Mouse (Mus musculus) limb, embryonic 14.5 days (tissue): ENCODE results near the gene Pla2g2d. TPM values are rescaled to one million over a fixed set of nuclear protein-coding genes. Genes with fewer than 3 reads are reported as not detected.

ENCODE experiments used
- ATAC-seq: fragments of 200-750 bp; cut with Nextera tagmentation; 2 replicates; pipeline ENCODE4 v1.8.0; 2017; ENCODE audit warnings: low read depth, moderate number of reproducible peaks, moderate TSS enrichment; ENCODE audit not compliant: low FRiP score
- DNase-seq: peaks from one replicate; pipeline ENCODE4 v3.0.0-alpha.2; 2015; ENCODE audit warnings: low spot score
- H3K27ac ChIP-seq: fragments of 300-500 bp; sonication (generic); replicated peaks from 2 replicates; pipeline ENCODE4 v1.5.1; 2014; ENCODE audit warnings: low read depth, mild to moderate bottlenecking, low read length, moderate library complexity, mixed read lengths
- H3K27me3 ChIP-seq: fragments of 300-500 bp; sonication (generic); 2 replicates; pipeline ENCODE4 v1.6.1; 2014; ENCODE audit warnings: low read length, mixed read lengths; ENCODE audit not compliant: control insufficient read depth, insufficient read depth
- H3K36me3 ChIP-seq: fragments of 300-500 bp; sonication (generic); 2 replicates; pipeline ENCODE4 v1.6.1; 2014; ENCODE audit warnings: mild to moderate bottlenecking, low read length, moderate library complexity, mixed read lengths; ENCODE audit not compliant: control insufficient read depth, insufficient read depth
- H3K4me1 ChIP-seq: fragments of 300-500 bp; sonication (generic); 2 replicates; pipeline ENCODE4 v1.6.1; 2014; ENCODE audit warnings: antibody characterized with exemption, low read length, mixed read lengths; ENCODE audit not compliant: control insufficient read depth, insufficient read depth
- H3K4me2 ChIP-seq: fragments of 300-500 bp; sonication (generic); replicated peaks from 2 replicates; pipeline ENCODE4 v1.6.1; 2014; ENCODE audit warnings: low read depth, mild to moderate bottlenecking, low read length, moderate library complexity; ENCODE audit not compliant: severe bottlenecking
- H3K4me3 ChIP-seq: fragments of 300-500 bp; sonication (generic); replicated peaks from 2 replicates; pipeline ENCODE4 v1.5.1; 2014; ENCODE audit warnings: low read length
- H3K9ac ChIP-seq: fragments of 300-500 bp; sonication (generic); 2 replicates; pipeline ENCODE4 v1.6.1; 2014; ENCODE audit warnings: mild to moderate bottlenecking, low read depth, low read length, moderate library complexity; ENCODE audit not compliant: severe bottlenecking
- H3K9me3 ChIP-seq: fragments of 300-500 bp; sonication (generic); 2 replicates; pipeline ENCODE4 v1.6.1; 2016; ENCODE audit warnings: low read length; ENCODE audit not compliant: control insufficient read depth
- POLR2A ChIP-seq: fragments of 200-500 bp; IDR thresholded peaks from 2 replicates; pipeline ENCODE4 v1.8.0; 2012; ENCODE audit warnings: inconsistent platforms, mild to moderate bottlenecking, moderate library complexity, borderline replicate concordance; ENCODE audit not compliant: insufficient read depth, insufficient read length; ENCODE audit errors: extremely low read depth
- WGBS: fragments of 180-500 bp; shearing (Covaris S2); extraction: QIAGEN DNeasy Blood & Tissue Kit; methylation state at CpG from one replicate; pipeline ENCODE4 v1.1.7; 2014; 5-methylcytosine and 5-hydroxymethylcytosine counted together
- polyA plus RNA-seq, 2 experiments: library from polyadenylated mRNA; depleted of rRNA in 1 of 2; stranded (reverse) in 1 of 2; unstranded in 1 of 2; fragments of >200 nt; fragmentation: Nextera tagmentation in 1 of 2; extraction: Ambion mirVana in 1 of 2; gene quantifications; 2 replicates each; pipeline versions ENCODE4 v1.2.1 to v1.2.3; 2012 to 2014

The Pla2g2d gene
- polyA plus RNA-seq, 2 experiments, result 0.10 to 0.15 TPM

- no peak overlapping the region for H3K4me3 ChIP-seq
- TF ChIP-seq POLR2A, result no peak
- H3K9me3 ChIP-seq, result no peaks in the 10 kb centered on the region
- H3K36me3 ChIP-seq, result no peaks in the 10 kb centered on the region
- DNase-seq (no peak), ATAC-seq (no peak)
- H3K9ac ChIP-seq, result no peak overlapping the region
- H3K27ac ChIP-seq, result no peak overlapping the region
- 90% methylated on average over 6 of the region's 6 CpGs for WGBS
- peaks cover 4% of the 10 kb centered on the region; the same call in 1 of the 2 replicates for H3K4me1 ChIP-seq
- H3K4me2 ChIP-seq, result no peak overlapping the region
- no peaks in the 10 kb centered on the region for H3K27me3 ChIP-seq
These were observed 22.9 kb upstream of the Pla2g2d start for GRCm38 (mm10) chr4:138752603-138753002.

GRCm38 (mm10) chr4:138753608-138754007 is 21.9 kb upstream of the Pla2g2d start:
- Histone ChIP-seq H3K4me3 (no peak overlapping the region), H3K27ac (no peak overlapping the region), H3K4me2 (no peak overlapping the region), H3K27me3 (no peaks in the 10 kb centered on the region), H3K4me1 (peaks cover 4% of the 10 kb centered on the region; the same call in 1 of the 2 replicates), H3K9me3 (no peaks in the 10 kb centered on the region), H3K9ac (no peak overlapping the region), H3K36me3 (no peaks in the 10 kb centered on the region)
- no peak for TF ChIP-seq POLR2A
- ATAC-seq (no peak), DNase-seq (no peak)
- WGBS, result 96% methylated on average over 3 of the region's 3 CpGs

GRCm38 (mm10) chr4:138754432-138754831 is 21.1 kb upstream of the Pla2g2d start:
- H3K4me3 ChIP-seq, result no peak overlapping the region
- no peaks in the 10 kb centered on the region for H3K9me3 ChIP-seq
- WGBS, result 82% methylated on average over 9 of the region's 9 CpGs
- H3K4me1 ChIP-seq, result peaks cover 4% of the 10 kb centered on the region; the same call in 1 of the 2 replicates
- no peak overlapping the region for H3K4me2 ChIP-seq
- no peaks in the 10 kb centered on the region for H3K36me3 ChIP-seq
- H3K27me3 ChIP-seq, result no peaks in the 10 kb centered on the region
- no peak for ATAC-seq
- no peak for TF ChIP-seq POLR2A
- no peak for DNase-seq
- no peak overlapping the region for H3K27ac ChIP-seq
- H3K9ac ChIP-seq, result no peak overlapping the region

DNA sequence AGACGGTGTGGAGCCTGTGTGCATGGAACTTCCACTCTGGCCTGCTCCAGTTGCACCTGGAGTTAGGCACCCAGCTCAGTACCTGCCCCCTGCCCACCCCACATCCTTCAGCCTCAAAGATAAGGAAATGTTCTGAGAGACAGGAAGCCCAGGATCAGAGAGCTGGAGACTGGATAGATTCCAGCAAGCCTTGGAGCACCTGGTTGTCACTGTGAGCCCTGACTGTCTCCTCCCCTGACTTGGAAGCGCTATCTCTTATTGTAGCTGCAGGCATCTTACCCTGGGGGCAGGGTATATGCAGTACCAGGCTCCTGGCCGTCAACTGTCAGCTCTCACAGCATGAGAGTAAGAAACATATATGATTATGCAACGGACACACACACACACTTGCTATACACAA is 20.1 kb upstream of the Pla2g2d start:
- H3K4me2 ChIP-seq, result no peak overlapping the region
- H3K9ac ChIP-seq, result no peak overlapping the region
- H3K4me1 ChIP-seq, result peaks cover 4% of the 10 kb centered on the region; the same call in 1 of the 2 replicates
- TF ChIP-seq POLR2A, result no peak
- no peak for DNase-seq
- no peak overlapping the region for H3K4me3 ChIP-seq
- no peak for ATAC-seq
- no peaks in the 10 kb centered on the region for H3K27me3 ChIP-seq
- WGBS, result 67% methylated on average over 4 of the region's 4 CpGs
- H3K36me3 ChIP-seq, result no peaks in the 10 kb centered on the region
- H3K9me3 ChIP-seq, result no peaks in the 10 kb centered on the region
- no peak overlapping the region for H3K27ac ChIP-seq

DNA sequence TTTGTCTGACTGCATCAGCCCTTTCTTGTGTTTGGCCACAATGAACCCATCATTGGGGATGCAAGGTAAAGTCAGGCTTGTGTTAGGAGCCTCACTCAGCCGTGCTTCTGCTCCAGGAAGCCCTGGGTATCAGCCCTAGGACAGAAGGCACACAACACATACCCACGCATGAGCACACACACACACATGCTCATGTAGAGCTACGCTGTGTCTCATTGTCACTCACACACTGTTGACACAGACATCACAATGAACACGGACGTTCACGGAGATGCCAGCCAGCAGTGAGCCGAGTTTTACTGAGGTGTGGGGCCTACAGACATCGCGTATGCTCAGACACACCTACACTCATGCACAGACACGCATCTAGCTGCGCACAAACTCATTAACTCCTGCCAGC is 19.6 kb upstream of the Pla2g2d start:
- no peaks in the 10 kb centered on the region for H3K9me3 ChIP-seq
- no peak overlapping the region for H3K4me3 ChIP-seq

GRCm38 (mm10) chr4:138757416-138757815 is 18.1 kb upstream of the Pla2g2d start, which contains the start of gene Pla2g2f:
Pla2g2f (minus strand) TSS chr4:138757626.
- ATAC-seq, result no peak
- H3K9ac ChIP-seq, result no peak within 1 kb of the TSS
- H3K36me3 ChIP-seq, result no peaks in the 10 kb centered on the region
- H3K27ac ChIP-seq, result no peak within 1 kb of the TSS
- no peak within 1 kb of the TSS for H3K4me2 ChIP-seq
- H3K9me3 ChIP-seq, result no peaks in the 10 kb centered on the region
- no peaks in the 10 kb centered on the region for H3K27me3 ChIP-seq
- peaks cover 4% of the 10 kb centered on the region; the same call in 1 of the 2 replicates for H3K4me1 ChIP-seq
- TF ChIP-seq POLR2A, result no peak
- no peak for DNase-seq
- H3K4me3 ChIP-seq, result no peak within 1 kb of the TSS
- WGBS, result 72% methylated on average over 8 of the region's 8 CpGs

More for the DNA sequence above, 19.6 kb upstream of the Pla2g2d start:
- Histone ChIP-seq H3K4me2 (no peak overlapping the region), H3K27me3 (no peaks in the 10 kb centered on the region), H3K9ac (no peak overlapping the region), H3K4me1 (peaks cover 4% of the 10 kb centered on the region; the same call in 1 of the 2 replicates), H3K27ac (no peak overlapping the region), H3K36me3 (no peaks in the 10 kb centered on the region)
- whole genome bisulfite sequencing, result 39% methylated on average over 11 of the region's 11 CpGs
- ATAC-seq, result no peak
- no peak for DNase-seq
- no peak for TF ChIP-seq POLR2A
